Mouse (Mus musculus) hindbrain, postnatal 0 days (tissue): ENCODE measurements around the gene Dennd1a. TPM values are rescaled to one million over a fixed set of nuclear protein-coding genes. Genes with fewer than 3 reads are reported as not detected.

ENCODE experiments used
- ATAC-seq: fragments of 200-750 bp; cut with Nextera tagmentation; 2 replicates; pipeline ENCODE4 v1.8.0; 2017; ENCODE audit warnings: mild to moderate bottlenecking, moderate TSS enrichment, moderate library complexity
- DNase-seq: peaks from one replicate; pipeline ENCODE4 v3.0.0-alpha.2; 2015; ENCODE audit warnings: low spot score
- H3K27ac ChIP-seq: fragments of 300-500 bp; sonication (generic); 2 replicates; pipeline ENCODE4 v1.5.1; 2014; ENCODE audit warnings: mild to moderate bottlenecking
- H3K27me3 ChIP-seq: fragments of 300-500 bp; sonication (generic); 2 replicates; pipeline ENCODE4 v1.6.1; 2014; ENCODE audit warnings: low read length, mixed read lengths; ENCODE audit not compliant: insufficient read depth
- H3K36me3 ChIP-seq: fragments of 300-500 bp; sonication (generic); 2 replicates; pipeline ENCODE4 v1.6.1; 2014; ENCODE audit warnings: low read length, mixed read lengths; ENCODE audit not compliant: insufficient read depth
- H3K4me1 ChIP-seq: fragments of 300-500 bp; sonication (generic); 2 replicates; pipeline ENCODE4 v1.6.1; 2014; ENCODE audit warnings: antibody characterized with exemption, low read length, mixed read lengths; ENCODE audit not compliant: insufficient read depth
- H3K4me2 ChIP-seq: fragments of 300-500 bp; sonication (generic); 2 replicates; pipeline ENCODE4 v1.6.1; 2014; ENCODE audit warnings: low read depth, mild to moderate bottlenecking, low read length, moderate library complexity, mixed read lengths
- H3K4me3 ChIP-seq: fragments of 300-500 bp; sonication (generic); 2 replicates; pipeline ENCODE4 v1.5.1; 2014; ENCODE audit warnings: low read length
- H3K9ac ChIP-seq: fragments of 300-500 bp; sonication (generic); replicated peaks from 2 replicates; pipeline ENCODE4 v1.6.1; 2014; ENCODE audit warnings: mild to moderate bottlenecking, low read length, moderate library complexity, mixed read lengths
- H3K9me3 ChIP-seq: fragments of 300-500 bp; sonication (generic); 2 replicates; pipeline ENCODE4 v1.6.1; 2016; ENCODE audit warnings: low read length, mixed read lengths
- CTCF ChIP-seq: IDR thresholded peaks from 2 replicates; pipeline ENCODE4 v1.5.1; 2016; ENCODE audit warnings: antibody characterized with exemption, control low read depth, low read depth
- WGBS: fragments of 180-500 bp; shearing (Covaris S2); extraction: QIAGEN DNeasy Blood & Tissue Kit; methylation state at CpG from one replicate; pipeline ENCODE4 v1.1.7; 2014; 5-methylcytosine and 5-hydroxymethylcytosine counted together
- polyA plus RNA-seq: library from polyadenylated mRNA; unstranded; fragments of >200 nt; fragmentation: Nextera tagmentation; extraction: Ambion mirVana; gene quantifications from 2 replicates; pipeline ENCODE4 v1.2.1, GENCODE M21; 2015
- total RNA-seq: library from RNA; depleted of rRNA; stranded (reverse); fragments of >200 nt; gene quantifications from 2 replicates; pipeline ENCODE4 v1.2.3, GENCODE M21; 2014

Dennd1a gene
- total and polyA plus RNA-seq, 2 experiments from 2014 or later: 14.4 to 51.9 TPM

DNA sequence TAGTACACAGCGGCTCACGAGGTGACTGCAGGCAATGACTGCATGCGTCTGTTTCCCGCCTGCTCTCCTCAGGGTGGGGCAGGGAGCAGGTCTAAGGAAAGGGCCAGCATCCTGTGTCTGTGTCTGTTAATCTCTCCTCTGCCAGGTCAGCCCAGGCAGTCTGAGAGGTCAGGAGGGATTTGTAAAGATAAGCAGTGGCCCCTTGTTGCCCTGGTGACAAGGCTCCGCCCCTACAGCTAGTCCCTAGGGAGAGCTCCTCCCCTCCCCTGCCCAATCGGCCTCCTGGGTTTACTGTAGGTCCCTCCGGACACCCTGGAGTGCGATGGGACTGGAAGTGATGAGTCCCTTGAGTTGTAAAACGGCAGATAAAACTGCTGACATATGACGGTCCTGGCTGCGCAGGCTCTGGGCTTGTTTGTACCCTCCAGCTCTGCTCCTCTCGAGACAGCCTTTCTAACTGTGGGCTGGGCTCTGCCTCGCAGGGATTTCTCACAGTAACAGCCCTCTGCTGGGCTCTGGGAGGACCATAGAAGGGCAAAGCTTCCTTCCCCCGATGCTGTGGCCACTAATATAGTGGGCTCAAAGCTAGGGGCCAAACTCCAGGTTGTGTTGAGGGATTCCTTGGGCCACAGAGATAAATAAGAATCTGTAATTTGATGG is 506.8 kb downstream of the Dennd1a start:
- 0 out of 2 replicates have a peak overlapping the region, but pooled peaks have one; percentile 14 for H3K4me3 ChIP-seq
- WGBS: 4% methylated on average over 14 of the region's 14 CpGs
- peak overlapping the region; percentile 47 for H3K4me2 ChIP-seq
- H3K27ac ChIP-seq: 0 out of 2 replicates have a peak overlapping the region, but pooled peaks have one; percentile 11
- H3K36me3 ChIP-seq: no peaks in the 10 kb centered on the region
- DNase-seq: peak; percentile 57
- H3K9me3 ChIP-seq: no peaks in the 10 kb centered on the region
- H3K9ac ChIP-seq: no peak overlapping the region
- peaks cover 19% of the 10 kb centered on the region for H3K4me1 ChIP-seq
- peak; percentile 35; the same call in 1 of the 2 replicates for ATAC-seq
- H3K27me3 ChIP-seq: no peaks in the 10 kb centered on the region
- TF ChIP-seq CTCF: peak; percentile 5; the same call in 1 of the 2 replicates

DNA sequence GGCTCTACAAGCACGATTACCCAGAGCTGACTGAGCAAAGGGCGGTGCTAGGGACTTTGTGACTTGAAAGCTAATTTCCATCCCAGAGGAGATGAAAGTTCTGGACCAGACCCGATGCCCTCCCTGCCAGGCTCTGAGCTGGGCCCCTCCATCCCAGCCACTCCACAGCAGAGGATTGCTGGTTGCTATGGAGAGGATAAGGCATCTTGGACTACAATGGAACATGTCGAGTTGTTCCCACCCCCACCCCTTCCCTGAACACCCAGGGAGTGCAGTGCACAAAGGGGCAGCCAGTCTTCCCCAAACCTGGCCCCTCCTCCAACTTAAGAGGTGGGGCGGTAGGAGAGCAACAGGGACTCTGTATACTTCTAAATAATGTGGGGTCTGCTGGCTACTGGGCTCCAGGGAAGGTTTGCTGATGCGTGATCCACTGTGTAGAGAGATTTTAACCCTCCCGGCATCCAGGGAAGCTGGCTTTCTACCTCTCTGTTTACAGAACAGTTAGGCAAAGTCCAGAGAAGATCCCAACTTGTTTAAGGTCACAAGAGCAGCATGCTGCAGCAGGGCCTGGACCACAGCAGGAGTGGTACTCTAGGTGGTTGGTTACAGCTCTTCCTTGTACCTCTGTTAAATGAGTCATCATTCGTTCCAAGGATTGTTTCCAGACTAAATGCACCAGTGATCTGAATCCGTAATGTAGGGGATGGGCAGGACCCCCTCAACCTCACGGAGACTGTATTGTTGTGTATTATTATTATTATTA is 509.1 kb downstream of the Dennd1a start:
- Histone ChIP-seq H3K4me2 (peak overlapping the region; percentile 42; the same call in 1 of the 2 replicates), H3K9me3 (no peaks in the 10 kb centered on the region), H3K27ac (0 out of 2 replicates have a peak overlapping the region, but pooled peaks have one; percentile 15), H3K4me1 (peaks cover 19% of the 10 kb centered on the region), H3K36me3 (no peaks in the 10 kb centered on the region), H3K9ac (no peak overlapping the region), H3K4me3 (no peak overlapping the region), H3K27me3 (no peaks in the 10 kb centered on the region)
- DNase-seq (peak; percentile 54), ATAC-seq (peak; percentile 74)
- WGBS: 21% methylated on average over 10 of the region's 10 CpGs
- no peak for TF ChIP-seq CTCF

DNA sequence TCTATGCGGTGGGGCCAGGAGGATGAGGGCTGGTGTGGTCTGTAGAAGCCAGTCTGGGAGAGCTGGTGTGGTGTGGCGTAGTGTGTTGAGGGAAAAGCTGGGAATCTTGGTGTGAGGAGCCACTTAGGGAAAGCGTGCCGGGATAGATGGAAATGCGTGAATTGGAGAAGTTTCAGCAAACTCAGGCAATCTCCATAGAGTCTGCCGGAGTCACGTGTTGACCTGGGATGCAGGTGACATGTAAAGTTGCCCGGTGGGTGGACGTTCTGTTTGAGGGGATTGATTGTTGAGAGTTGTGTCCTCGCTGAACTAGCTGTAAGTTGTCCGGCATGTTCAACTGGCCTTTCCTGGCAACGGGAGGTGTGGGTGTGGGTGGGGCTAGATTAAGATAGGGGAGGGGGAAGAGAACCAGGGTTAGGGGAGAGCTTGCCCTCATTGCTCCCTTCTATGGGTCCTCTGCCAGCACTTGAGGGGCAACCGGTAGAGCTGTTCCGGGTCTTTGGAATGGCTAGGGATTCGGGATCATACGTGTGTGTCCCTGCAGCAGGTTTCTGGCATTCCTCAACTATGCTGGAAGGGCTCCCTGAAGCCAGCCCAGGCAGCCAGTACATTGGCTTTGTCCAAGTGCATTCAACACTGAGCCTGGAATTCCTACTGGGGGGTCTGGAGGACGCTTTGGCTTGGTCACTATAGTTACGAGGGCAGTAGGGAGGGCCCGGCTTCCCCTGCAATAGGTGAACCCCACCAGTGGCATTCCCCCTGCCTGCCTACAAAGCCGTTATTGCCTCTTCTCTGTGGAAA is 510.4 kb downstream of the Dennd1a start:
- H3K9me3 ChIP-seq: no peaks in the 10 kb centered on the region
- TF ChIP-seq CTCF: no peak
- peak overlapping the region; percentile 17 for H3K4me3 ChIP-seq
- H3K4me1 ChIP-seq: peaks cover 19% of the 10 kb centered on the region
- H3K27me3 ChIP-seq: no peaks in the 10 kb centered on the region
- peak overlapping the region; percentile 42 for H3K4me2 ChIP-seq
- DNase-seq (no peak), ATAC-seq (no peak)
- no peak overlapping the region for H3K9ac ChIP-seq
- 0 out of 2 replicates have a peak overlapping the region, but pooled peaks have one; percentile 11 for H3K27ac ChIP-seq
- 13% methylated on average over 20 of the region's 20 CpGs for WGBS
- H3K36me3 ChIP-seq: no peaks in the 10 kb centered on the region

DNA sequence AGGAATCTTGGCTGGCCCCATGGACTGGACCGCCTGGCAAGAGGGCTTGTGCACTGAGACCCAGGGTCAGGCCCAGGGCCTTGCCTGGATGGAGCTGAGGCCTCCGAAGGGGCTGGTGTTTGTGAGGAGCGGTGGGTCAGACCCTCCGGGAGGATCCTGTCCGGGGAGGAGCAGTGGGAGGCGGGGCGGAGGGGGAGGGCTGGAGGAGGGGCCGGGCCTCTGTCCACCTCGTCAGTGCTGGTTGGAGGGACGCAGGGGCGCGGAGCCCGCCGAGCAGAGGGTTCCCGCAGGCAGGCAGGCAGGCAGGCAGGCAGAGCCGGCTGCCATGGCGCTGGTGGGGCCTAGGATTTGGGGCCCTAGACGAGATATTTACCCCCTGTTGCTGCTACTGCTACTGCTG is 511.2 kb downstream of the Dennd1a start, which contains the start of gene Crb2:
TSS of gene Crb2 (plus strand) at position 234 of the 400 bp plus-strand sequence.
- Histone ChIP-seq H3K9ac (no peak within 1 kb of the TSS), H3K27ac (no peak within 1 kb of the TSS; the same call in 1 of the 2 replicates), H3K36me3 (no peaks in the 10 kb centered on the region), H3K4me1 (peaks cover 18% of the 10 kb centered on the region), H3K4me2 (peak within 1 kb of the TSS; percentile 42), H3K4me3 (peak within 1 kb of the TSS; percentile 17), H3K9me3 (no peaks in the 10 kb centered on the region), H3K27me3 (no peaks in the 10 kb centered on the region)
- TF ChIP-seq CTCF: no peak
- ATAC-seq (no peak), DNase-seq (no peak)
- WGBS: 8% methylated on average over 18 of the region's 18 CpGs

DNA sequence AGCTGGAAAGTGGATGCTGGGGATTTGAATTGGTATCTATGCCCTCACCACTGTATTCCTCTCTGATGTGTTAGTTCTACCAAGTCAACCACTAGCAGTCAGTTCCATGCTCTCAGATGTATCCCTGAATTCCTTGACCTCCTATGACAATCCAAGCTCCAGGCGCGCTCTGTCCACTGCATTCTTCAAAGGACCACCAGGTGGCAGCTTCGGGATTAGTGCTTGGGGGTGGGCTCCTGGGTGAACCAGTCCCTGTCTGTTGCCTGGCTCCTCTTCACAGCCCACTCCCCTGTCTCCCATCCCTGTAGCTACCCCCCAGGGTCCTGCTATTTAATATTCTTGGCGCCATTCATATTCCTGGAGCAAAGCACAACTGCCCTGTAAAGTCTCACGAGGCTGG is 512.6 kb downstream of the Dennd1a start:
- ATAC-seq: no peak
- Histone ChIP-seq H3K9me3 (no peaks in the 10 kb centered on the region), H3K27me3 (no peaks in the 10 kb centered on the region), H3K36me3 (no peaks in the 10 kb centered on the region), H3K4me2 (no peak overlapping the region), H3K27ac (no peak overlapping the region), H3K4me3 (no peak overlapping the region), H3K9ac (no peak overlapping the region), H3K4me1 (peaks cover 8% of the 10 kb centered on the region; the same call in 1 of the 2 replicates)
- WGBS: 10% methylated on average over 5 of the region's 5 CpGs
- TF ChIP-seq CTCF: peak; percentile 86
- DNase-seq: peak; percentile 77

DNA sequence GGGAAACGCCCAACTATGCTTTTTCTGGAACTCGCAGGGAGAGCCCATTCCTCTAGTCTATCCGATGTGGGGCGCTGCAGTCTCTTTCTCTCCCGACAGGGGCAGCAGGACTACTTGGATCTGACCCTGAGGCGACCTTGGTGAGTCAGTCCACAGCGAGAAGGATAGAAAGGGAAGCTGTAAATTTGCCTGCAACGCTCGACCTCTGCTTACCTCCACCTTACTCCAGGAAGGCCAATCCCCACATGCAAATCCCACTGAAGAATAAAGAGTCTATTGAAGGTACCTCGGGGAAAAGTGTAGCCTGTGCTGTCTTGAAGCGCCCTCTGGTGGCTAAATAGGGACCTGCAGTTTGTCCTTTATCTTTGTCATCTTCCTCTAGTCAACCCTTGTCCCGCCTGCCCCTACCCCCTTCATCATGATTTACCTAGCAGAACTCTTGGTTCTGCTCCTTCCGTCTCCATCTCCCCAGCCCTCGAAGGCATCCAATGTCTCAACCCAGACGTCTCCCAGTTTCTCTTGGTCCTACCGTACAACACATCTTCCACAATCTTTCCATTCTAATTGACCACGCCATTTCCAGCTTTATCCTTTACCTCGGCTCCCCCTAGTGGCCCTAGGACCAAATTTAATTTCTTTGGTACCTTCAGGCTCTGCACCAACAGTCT is 515.4 kb downstream of the Dennd1a start:
- WGBS: 0% methylated on average over 18 of the region's 18 CpGs
- H3K27ac ChIP-seq: no peak overlapping the region

More for the DNA sequence above, 515.4 kb downstream of the Dennd1a start:
- no peaks in the 10 kb centered on the region for H3K27me3 ChIP-seq
- H3K4me3 ChIP-seq: peak overlapping the region; percentile 30
- peak overlapping the region; percentile 52 for H3K4me2 ChIP-seq
- peak overlapping the region; percentile 34 for H3K9ac ChIP-seq
- ATAC-seq (peak; percentile 78), DNase-seq (peak; percentile 94)
- H3K9me3 ChIP-seq: no peaks in the 10 kb centered on the region
- H3K36me3 ChIP-seq: no peaks in the 10 kb centered on the region
- 0 out of 2 replicates have a peak, but pooled peaks cover 10% of the 10 kb centered on the region for H3K4me1 ChIP-seq
- peak; percentile 86 for TF ChIP-seq CTCF
